ENCODE assay signal across 15 mouse cellular contexts in the genomic region with DNA sequence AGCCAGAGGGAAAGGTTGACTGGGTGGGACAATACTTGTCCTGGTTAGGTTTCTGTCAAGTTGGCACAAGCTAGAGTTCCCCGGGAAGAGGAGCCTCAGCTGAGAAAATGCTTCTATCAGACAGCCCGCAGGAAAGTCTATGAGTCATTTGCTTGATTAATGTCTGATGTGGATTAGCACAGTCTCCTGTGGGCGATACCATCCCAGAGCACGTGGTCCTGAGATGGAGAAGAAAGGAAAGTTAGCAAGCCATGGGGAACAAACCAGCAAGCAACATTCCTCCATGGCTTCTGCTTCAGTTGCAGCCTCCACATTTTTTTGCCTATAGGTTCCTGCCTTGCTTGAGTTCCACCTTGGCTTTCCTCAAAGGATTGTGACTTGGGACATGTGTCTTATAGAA.
"Had no signal": no experiment of that assay in that cellular context is flagged by ENCODE, and none has a peak within 500 bp of the region (broad histone marks: within the 10 kb centered on the region; RNA-seq: fewer than 3 reads in every experiment).

No protein-coding gene starts in this region.

- DNase-seq: kidney, adult 9 months; kidney, postnatal 36 days; layer of hippocampus, adult 9-11 months; liver; liver, embryonic 13.5 days; liver, postnatal 0 days; lung, postnatal 14 days; midbrain, embryonic 14.5 days; spleen, adult 18-20 months had no signal

- H3K4me2 ChIP-seq: limb, embryonic 12.5 days; liver, embryonic 13.5 days; lung, embryonic 15.5 days; neural tube, embryonic 12.5 days; stomach, embryonic 15.5 days had no signal

- H3K4me1 ChIP-seq: liver, embryonic 13.5 days; neural tube, embryonic 12.5 days had no signal

- H3K4me3 ChIP-seq: limb, embryonic 12.5 days; liver, embryonic 13.5 days; lung, embryonic 15.5 days; neural tube, embryonic 12.5 days; stomach, embryonic 15.5 days had no signal

- H3K27ac ChIP-seq: kidney, postnatal 0 days; limb, embryonic 12.5 days; liver, embryonic 13.5 days; lung, embryonic 15.5 days; macrophage; neural tube, embryonic 12.5 days; stomach, embryonic 15.5 days had no signal

- H3K9ac ChIP-seq: limb, embryonic 12.5 days; liver, embryonic 13.5 days; liver, postnatal 0 days; lung, embryonic 15.5 days; neural tube, embryonic 12.5 days; stomach, embryonic 15.5 days had no signal

- H3K36me3 ChIP-seq: limb, embryonic 12.5 days; liver, embryonic 13.5 days; lung, embryonic 15.5 days; neural tube, embryonic 12.5 days; stomach, embryonic 15.5 days had no signal

- H3K27me3 ChIP-seq: liver, embryonic 13.5 days; lung, embryonic 15.5 days; neural tube, embryonic 12.5 days; stomach, embryonic 15.5 days had no signal
